Mouse (Mus musculus) embryonic fibroblast, embryonic 13.5 days (primary cell): ENCODE results near the gene Nectin1. TPM values are rescaled to one million over a fixed set of nuclear protein-coding genes. Genes with fewer than 3 reads are reported as not detected.

ENCODE experiments used
- H3K27ac ChIP-seq: 2 replicates; pipeline ENCODE4 v1.5.1; 2012; ENCODE audit warnings: low read length, control low read depth, inconsistent platforms; ENCODE audit not compliant: insufficient read depth
- H3K4me1 ChIP-seq: 2 replicates; pipeline ENCODE4 v1.6.1; 2011; ENCODE audit warnings: low read length; ENCODE audit not compliant: control insufficient read depth, insufficient read depth
- H3K4me3 ChIP-seq: 2 replicates; pipeline ENCODE4 v1.5.1; 2011; ENCODE audit warnings: mild to moderate bottlenecking, control low read depth, low read length; ENCODE audit not compliant: insufficient read depth
- CTCF ChIP-seq: IDR thresholded peaks from 2 replicates; pipeline ENCODE4 v1.5.1; 2011; ENCODE audit warnings: mild to moderate bottlenecking, control low read depth, low read length, moderate library complexity, borderline replicate concordance; ENCODE audit not compliant: insufficient read depth
- POLR2A ChIP-seq: IDR thresholded peaks from 2 replicates; pipeline ENCODE4 v1.6.1; 2011; ENCODE audit warnings: low read depth, mild to moderate bottlenecking, control low read depth, low read length, moderate library complexity
- polyA plus RNA-seq: library from polyadenylated mRNA; stranded (reverse); fragments of >200 nt; gene quantifications from 2 replicates; pipeline ENCODE4 v1.2.4, GENCODE M21; 2011; ENCODE audit warnings: low read depth; ENCODE audit not compliant: missing spikeins, insufficient read length

The Nectin1 gene
- polyA plus RNA-seq, 1 experiment: 13.2 TPM

DNA sequence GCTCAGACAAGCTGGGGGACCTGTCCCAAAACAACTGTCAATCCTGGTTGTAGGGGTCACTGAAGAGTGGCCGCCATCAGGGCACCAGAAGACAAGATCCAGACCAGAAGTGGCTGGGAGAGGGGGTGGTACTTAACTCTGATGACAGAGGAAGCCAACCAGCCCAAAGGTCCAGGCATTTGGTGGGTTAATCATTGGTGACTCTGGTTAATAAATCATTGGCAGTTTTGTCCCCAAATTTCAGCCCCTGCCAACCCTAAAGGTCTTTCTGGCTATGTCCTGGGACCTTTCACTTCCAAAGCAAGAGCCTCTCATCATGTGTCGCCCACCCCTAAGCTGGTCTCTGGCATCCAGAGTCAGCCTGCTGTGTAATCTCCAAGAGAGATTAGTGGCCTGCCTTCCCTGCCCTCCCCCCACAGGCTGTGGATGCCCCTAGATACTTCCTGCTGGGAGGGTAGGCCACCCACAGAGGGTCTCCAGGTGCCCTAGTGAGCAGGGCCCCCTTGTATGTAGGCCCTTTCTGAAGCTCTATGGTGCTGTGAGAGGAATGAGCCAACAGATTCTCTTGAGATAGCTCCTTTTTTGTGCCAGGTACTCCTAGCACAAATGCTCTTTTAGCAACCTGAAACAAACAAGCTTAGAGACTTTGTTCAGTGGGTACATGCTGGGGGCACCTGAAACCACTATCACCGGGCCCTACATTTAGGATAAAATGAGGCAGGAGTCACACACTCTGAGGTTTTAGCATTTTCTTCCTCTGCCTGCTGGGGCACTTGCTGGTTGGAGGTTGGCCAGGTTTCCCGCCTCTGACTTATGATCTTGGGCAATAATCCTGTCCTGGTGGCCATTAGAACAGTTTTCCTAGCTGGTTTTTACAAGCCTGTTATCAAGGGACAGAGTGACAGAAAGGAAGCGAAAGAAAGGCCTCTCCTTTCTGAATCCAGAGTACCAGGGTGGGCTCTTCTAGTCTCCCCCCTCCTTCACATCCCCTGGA lies 14.5 kb downstream of the Nectin1 start:
- TF ChIP-seq POLR2A: no peak
- TF ChIP-seq CTCF: no peak
- Histone ChIP-seq H3K4me3 (no peak overlapping the region), H3K4me1 (peaks cover 18% of the 10 kb centered on the region; the same call in 1 of the 2 replicates), H3K27ac (no peak overlapping the region)

DNA sequence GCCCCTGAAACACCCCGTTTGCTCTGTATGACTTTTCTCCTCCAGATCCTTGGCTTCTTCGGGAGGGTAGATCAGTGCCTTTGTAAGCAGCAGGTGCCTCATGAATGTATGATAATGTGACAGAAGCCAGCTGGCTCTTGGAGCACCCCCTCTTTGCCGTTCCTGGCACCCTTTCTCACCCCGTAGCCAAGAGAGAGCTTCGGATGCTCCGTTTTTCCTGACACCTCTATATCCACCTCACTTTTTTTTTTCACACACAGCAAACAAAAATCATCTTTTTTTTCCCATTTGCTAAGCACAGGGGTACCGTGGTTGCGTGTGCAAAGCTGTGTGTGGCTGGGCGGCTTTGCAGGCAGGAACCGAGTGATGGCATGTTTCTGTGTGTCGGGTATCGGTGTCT lies 16.3 kb downstream of the Nectin1 start:
- no peak for TF ChIP-seq POLR2A
- peaks cover 18% of the 10 kb centered on the region; the same call in 1 of the 2 replicates for H3K4me1 ChIP-seq
- no peak overlapping the region for H3K27ac ChIP-seq

DNA sequence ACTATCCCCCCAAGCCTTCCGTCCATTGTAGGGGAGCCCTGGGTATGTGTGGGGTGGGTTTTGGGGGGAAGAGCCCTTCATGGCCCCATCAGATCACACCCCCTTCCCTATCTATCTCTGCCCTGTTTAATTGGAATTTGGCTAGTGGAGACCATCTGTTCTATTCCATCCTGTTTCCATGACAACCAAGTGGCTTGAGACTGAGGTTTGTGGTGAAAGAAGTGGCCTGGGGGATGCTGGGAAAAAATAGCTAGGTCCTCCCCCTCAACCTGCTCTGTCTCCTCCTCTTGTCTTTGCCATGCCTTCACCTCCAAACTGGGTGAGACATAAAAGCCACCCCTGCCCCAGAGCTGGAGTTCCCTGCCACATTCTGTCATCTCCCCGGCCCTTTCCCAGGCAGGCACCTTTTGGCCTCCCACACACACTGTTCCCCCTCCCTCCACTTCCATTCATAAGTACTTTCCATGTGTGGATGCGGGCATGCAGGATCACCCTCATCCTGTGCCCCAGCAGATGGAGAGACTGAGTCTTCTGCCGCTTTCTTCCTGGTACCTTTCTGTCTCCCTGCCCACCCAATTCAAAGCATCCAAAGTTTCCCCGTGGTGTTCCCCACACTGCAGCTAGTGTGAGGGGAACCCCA lies 17.5 kb downstream of the Nectin1 start:
- H3K4me3 ChIP-seq: no peak overlapping the region
- peaks cover 11% of the 10 kb centered on the region; the same call in 1 of the 2 replicates for H3K4me1 ChIP-seq
- H3K27ac ChIP-seq: no peak overlapping the region
- TF ChIP-seq POLR2A: no peak
- no peak for TF ChIP-seq CTCF

More for the DNA sequence above, 16.3 kb downstream of the Nectin1 start:
- H3K4me3 ChIP-seq: no peak overlapping the region

DNA sequence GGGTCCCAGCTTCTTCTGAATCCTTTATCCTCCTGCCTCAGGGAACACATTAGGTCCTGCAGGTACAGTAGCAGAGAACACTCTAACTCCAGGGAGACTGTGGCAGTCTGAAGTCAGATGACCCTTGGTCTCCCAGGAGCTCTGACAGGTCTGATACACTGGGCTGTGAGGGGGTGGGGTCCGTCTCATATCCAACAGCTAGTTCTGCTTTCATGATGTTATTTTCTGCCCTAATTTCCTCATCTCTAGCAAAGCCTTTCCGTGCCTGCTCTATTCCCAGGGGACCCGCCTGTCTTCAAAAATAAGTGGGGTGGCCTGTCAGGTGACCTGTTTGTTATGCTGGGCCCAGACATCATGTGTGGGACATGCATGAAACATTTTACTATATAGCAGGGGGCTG lies 18.2 kb downstream of the Nectin1 start:
- Histone ChIP-seq H3K27ac (no peak overlapping the region), H3K4me3 (no peak overlapping the region), H3K4me1 (peaks cover 11% of the 10 kb centered on the region; the same call in 1 of the 2 replicates)
- TF ChIP-seq POLR2A: no peak
- TF ChIP-seq CTCF: no peak

DNA sequence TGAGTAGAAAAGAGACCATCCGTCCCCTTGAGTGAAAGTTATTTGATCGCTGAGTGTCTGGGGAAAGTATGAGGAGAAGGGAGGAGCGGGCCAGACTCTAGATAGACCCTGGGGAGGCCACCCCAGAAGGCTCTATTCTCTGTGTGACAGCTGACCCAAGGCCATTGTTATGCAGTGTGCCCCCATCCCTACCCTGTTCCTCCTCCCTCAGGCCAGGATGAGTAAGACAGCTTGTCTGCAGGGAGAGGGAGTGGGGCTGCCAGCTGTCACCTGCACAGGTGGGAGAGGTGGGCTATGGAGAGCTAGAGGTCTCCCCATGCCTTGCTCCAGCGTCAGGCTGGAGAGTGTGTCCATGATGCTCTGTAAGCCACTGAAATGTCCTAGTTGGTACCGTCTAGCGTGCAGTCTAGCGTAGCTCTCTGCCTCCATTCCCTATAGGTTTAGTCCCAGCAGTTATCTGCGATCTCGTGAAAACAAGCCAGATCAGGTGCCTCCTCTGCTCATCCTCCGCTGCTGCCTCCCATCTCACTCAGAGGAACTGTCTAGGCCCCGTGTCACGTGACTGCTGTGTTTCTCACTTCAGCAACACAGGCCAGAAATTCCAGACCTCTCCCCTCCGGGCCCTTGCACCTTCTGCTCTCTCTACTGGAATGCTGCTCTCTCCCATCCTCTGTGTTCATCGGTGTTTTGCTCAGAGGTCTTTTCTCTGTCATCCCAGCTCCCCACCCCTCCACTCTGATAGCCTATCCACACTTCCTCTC lies 21.8 kb downstream of the Nectin1 start:
- TF ChIP-seq POLR2A (no peak), CTCF (no peak)
- Histone ChIP-seq H3K4me3 (no peak overlapping the region), H3K27ac (no peak overlapping the region), H3K4me1 (no peaks in the 10 kb centered on the region)

DNA sequence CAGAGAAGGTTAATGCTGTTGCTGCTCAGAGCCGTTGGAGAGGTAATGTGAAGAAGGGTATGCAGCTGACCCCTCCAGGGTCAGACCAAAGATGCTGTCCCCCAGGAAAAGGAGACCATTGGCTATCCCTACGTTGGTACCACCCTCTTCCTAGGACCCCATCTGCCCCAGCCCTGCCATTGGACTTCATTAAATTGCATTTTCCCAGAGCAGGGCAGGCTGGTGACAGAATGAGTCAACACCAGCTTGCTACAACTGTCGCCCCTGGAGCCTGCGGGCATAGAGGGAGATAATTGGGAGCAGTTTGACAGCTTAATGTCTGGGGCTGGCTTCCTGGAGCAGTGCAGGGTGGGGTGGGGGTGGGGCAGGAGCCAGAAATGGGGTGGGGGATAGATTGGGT lies 25.0 kb downstream of the Nectin1 start:
- H3K27ac ChIP-seq: no peak overlapping the region
- no peaks in the 10 kb centered on the region for H3K4me1 ChIP-seq
- no peak for TF ChIP-seq CTCF
- no peak overlapping the region for H3K4me3 ChIP-seq

DNA sequence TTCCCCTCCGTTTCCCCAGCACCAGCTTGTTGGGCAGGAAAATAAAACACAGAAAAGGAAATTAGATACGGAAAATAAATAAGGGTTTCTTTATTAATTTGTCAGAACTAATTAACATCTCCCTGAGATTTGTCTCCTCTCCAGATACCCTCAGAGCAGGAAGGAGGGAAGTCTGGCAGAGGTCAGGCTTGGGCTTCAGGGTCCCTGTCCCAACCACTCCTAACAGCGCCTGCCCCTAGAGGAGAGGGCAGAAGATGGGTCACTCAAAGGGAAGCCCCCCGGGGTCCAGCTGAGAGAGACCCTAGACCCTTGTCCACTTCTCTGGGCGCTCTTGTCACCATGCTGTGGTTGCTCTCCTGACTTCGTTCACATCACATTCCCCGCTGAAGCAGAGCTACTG lies 25.4 kb downstream of the Nectin1 start:
- H3K4me1 ChIP-seq: no peaks in the 10 kb centered on the region
- TF ChIP-seq CTCF: no peak
- no peak for TF ChIP-seq POLR2A
- no peak overlapping the region for H3K27ac ChIP-seq
- no peak overlapping the region for H3K4me3 ChIP-seq

DNA sequence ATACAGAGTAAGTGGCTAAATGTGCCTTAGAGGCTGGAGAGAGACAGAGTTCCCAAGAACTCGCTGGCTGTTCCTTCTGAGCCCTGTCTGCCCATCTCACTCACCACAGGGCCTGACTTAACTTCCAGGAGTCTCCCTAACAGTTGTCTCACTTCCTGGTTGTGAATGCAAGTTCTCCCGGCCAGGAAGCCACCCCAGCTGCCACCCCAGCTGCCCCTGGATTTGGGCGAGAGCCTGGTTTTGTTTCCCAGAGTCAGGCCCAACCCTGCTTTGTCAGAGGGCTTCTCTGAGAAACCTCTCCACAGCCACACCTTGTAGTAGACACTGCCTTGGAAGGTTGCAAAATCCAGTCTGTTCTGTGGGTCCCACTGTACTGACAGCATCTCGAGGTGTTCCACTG lies 26.2 kb downstream of the Nectin1 start:
- H3K4me1 ChIP-seq: no peaks in the 10 kb centered on the region
- no peak for TF ChIP-seq CTCF
- no peak overlapping the region for H3K4me3 ChIP-seq
- H3K27ac ChIP-seq: no peak overlapping the region

DNA sequence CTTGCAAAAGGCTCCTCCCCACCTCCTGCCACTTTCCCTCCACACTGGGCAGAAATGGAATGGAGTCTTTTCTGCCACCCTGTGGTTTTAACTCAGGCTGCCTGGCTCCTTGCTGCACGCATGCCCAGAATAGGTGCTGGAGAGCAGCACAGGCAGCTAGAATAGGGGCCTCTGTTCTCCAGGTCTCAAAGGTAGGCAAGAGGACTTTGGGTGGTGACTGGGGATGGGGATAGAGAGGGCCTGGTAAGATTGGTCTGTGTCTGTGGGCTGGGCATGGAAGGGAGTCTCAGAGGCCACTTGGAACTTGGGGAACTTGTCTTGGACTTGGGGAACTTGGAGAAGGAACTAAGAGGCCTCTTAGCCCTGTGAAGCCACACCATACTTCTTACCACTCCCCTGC lies 27.3 kb downstream of the Nectin1 start:
- H3K27ac ChIP-seq: no peak overlapping the region
- TF ChIP-seq CTCF (no peak), POLR2A (no peak)
- no peaks in the 10 kb centered on the region for H3K4me1 ChIP-seq

More for the DNA sequence above, 27.3 kb downstream of the Nectin1 start:
- H3K4me3 ChIP-seq: no peak overlapping the region
